Mouse (Mus musculus) MEL (cell line): ENCODE results near the gene Eml5. TPM values are rescaled to one million over a fixed set of nuclear protein-coding genes. Genes with fewer than 3 reads are reported as not detected.

ENCODE experiments used
- DNase-seq: peaks from one replicate; pipeline ENCODE4 v3.0.0; 2011; ENCODE audit warnings: low read depth, low spot score
- H3K27ac ChIP-seq: 2 replicates; pipeline ENCODE4 v1.5.1; 2012; ENCODE audit warnings: low read depth, mild to moderate bottlenecking, control low read depth, low read length, moderate library complexity; ENCODE audit not compliant: control insufficient read depth
- H3K27me3 ChIP-seq, 2 experiments: fragments of 150-350 bp in 1 of 2; sonication (generic) in 1 of 2; 2 replicates each; pipeline ENCODE4 v1.6.1; 2012; ENCODE audit warnings: low read length in 2 of 2, mild to moderate bottlenecking in 2 of 2, improper control_type of control experiment in 1 of 2, moderate library complexity in 1 of 2; ENCODE audit not compliant: insufficient read depth in 2 of 2, control insufficient read depth in 1 of 2
- H3K36me3 ChIP-seq, 2 experiments: 2 replicates each; pipeline ENCODE4 v1.6.1; 2012 to 2014; ENCODE audit warnings: low read length in 2 of 2, improper control_type of control experiment in 1 of 2, inconsistent platforms in 1 of 2, mild to moderate bottlenecking in 1 of 2; ENCODE audit not compliant: insufficient read depth in 2 of 2, control insufficient read depth in 1 of 2
- H3K4me1 ChIP-seq, 2 experiments: fragments of 150-350 bp in 1 of 2; sonication (generic) in 1 of 2; 2 replicates each; pipeline ENCODE4 v1.6.1; 2012; ENCODE audit warnings: low read length in 2 of 2, improper control_type of control experiment in 1 of 2, mild to moderate bottlenecking in 1 of 2; ENCODE audit not compliant: insufficient read depth in 2 of 2, control insufficient read depth in 1 of 2
- H3K4me3 ChIP-seq, 2 experiments: fragments of 150-350 bp in 1 of 2; sonication (generic) in 1 of 2; 2 replicates each; pipeline ENCODE4 v1.5.1; 2012; ENCODE audit warnings: low read depth in 2 of 2, low read length in 2 of 2, mild to moderate bottlenecking in 2 of 2, moderate library complexity in 2 of 2, control low read depth in 1 of 2, improper control_type of control experiment in 1 of 2; ENCODE audit not compliant: control insufficient read depth in 1 of 2, insufficient read depth in 1 of 2
- H3K79me2 ChIP-seq: 2 replicates; pipeline ENCODE4 v1.6.1; 2012; ENCODE audit warnings: mild to moderate bottlenecking, low read length, moderate library complexity; ENCODE audit not compliant: control insufficient read depth, poor library complexity, insufficient read depth
- H3K9ac ChIP-seq: 2 replicates; pipeline ENCODE4 v1.6.1; 2012; ENCODE audit warnings: low read depth, mild to moderate bottlenecking, control low read depth, low read length, moderate library complexity; ENCODE audit not compliant: control insufficient read depth, poor library complexity, severe bottlenecking
- H3K9me3 ChIP-seq: fragments of 150-350 bp; sonication (generic); replicated peaks from 2 replicates; pipeline ENCODE4 v1.6.1; 2012; ENCODE audit warnings: mild to moderate bottlenecking, low read length, improper control_type of control experiment, moderate library complexity; ENCODE audit not compliant: insufficient read depth
- BHLHE40 ChIP-seq: IDR thresholded peaks from 2 replicates; pipeline ENCODE4 v1.6.1; 2012; ENCODE audit warnings: low read depth, mild to moderate bottlenecking, inconsistent platforms, low read length, improper control_type of control experiment, borderline replicate concordance
- CHD1 ChIP-seq: IDR thresholded peaks from 2 replicates; pipeline ENCODE4 v1.6.1; 2012; ENCODE audit warnings: low read depth, mild to moderate bottlenecking, inconsistent platforms, low read length, improper control_type of control experiment
- CTCF ChIP-seq, 3 experiments: IDR thresholded peaks in 2 of 3; conservative IDR thresholded peaks in 1 of 3; 2 replicates each; pipeline ENCODE4 v1.5.1; 2011 to 2012; ENCODE audit warnings: low read length in 3 of 3, low read depth in 2 of 3, mild to moderate bottlenecking in 2 of 3, improper control_type of control experiment in 1 of 3, inconsistent platforms in 1 of 3, mixed read lengths in 1 of 3, moderate library complexity in 1 of 3; ENCODE audit not compliant: control insufficient read depth in 1 of 3, insufficient read depth in 1 of 3, poor library complexity in 1 of 3, severe bottlenecking in 1 of 3
- E2F4 ChIP-seq: IDR thresholded peaks from 2 replicates; pipeline ENCODE4 v1.6.1; 2011; ENCODE audit warnings: low read depth, low read length, improper control_type of control experiment, borderline replicate concordance
- ELF1 ChIP-seq: IDR thresholded peaks from 2 replicates; pipeline ENCODE4 v1.6.1; 2014; ENCODE audit warnings: low read depth, mild to moderate bottlenecking, inconsistent platforms, low read length, improper control_type of control experiment, moderate library complexity
- ETS1 ChIP-seq: IDR thresholded peaks from 2 replicates; pipeline ENCODE4 v1.6.1; 2012; ENCODE audit warnings: low read depth, mild to moderate bottlenecking, inconsistent platforms, low read length, improper control_type of control experiment, moderate library complexity
- KAT2A ChIP-seq: conservative IDR thresholded peaks from 2 replicates; pipeline ENCODE4 v1.6.1; 2012; ENCODE audit warnings: low read depth, low read length, improper control_type of control experiment, inconsistent platforms
- MAFK ChIP-seq: IDR thresholded peaks from 2 replicates; pipeline ENCODE4 v1.6.1; 2011; ENCODE audit warnings: low read depth, mild to moderate bottlenecking, low read length, improper control_type of control experiment, borderline replicate concordance
- MAZ ChIP-seq: IDR thresholded peaks from 2 replicates; pipeline ENCODE4 v1.6.1; 2012; ENCODE audit warnings: low read depth, mild to moderate bottlenecking, inconsistent platforms, low read length, improper control_type of control experiment
- MXI1 ChIP-seq: IDR thresholded peaks from 2 replicates; pipeline ENCODE4 v1.6.1; 2011; ENCODE audit warnings: mild to moderate bottlenecking, low read depth, low read length, improper control_type of control experiment
- MYB ChIP-seq: IDR thresholded peaks from 2 replicates; pipeline ENCODE4 v1.6.1; 2011; ENCODE audit warnings: mild to moderate bottlenecking, low read depth, low read length, improper control_type of control experiment
- MYC ChIP-seq: IDR thresholded peaks from 2 replicates; pipeline ENCODE4 v1.6.1; 2011; ENCODE audit warnings: low read depth, mild to moderate bottlenecking, low read length, improper control_type of control experiment, moderate library complexity
- NRF1 ChIP-seq: IDR thresholded peaks from 2 replicates; pipeline ENCODE4 v1.6.1; 2014; ENCODE audit warnings: low read depth, mild to moderate bottlenecking, inconsistent platforms, low read length, improper control_type of control experiment, moderate library complexity; ENCODE audit not compliant: poor library complexity, insufficient read depth, severe bottlenecking
- POLR2AphosphoS2 ChIP-seq: IDR thresholded peaks from 2 replicates; pipeline ENCODE4 v1.6.1; 2011; ENCODE audit warnings: low read length, improper control_type of control experiment
- POLR2AphosphoS5 ChIP-seq: IDR thresholded peaks from 2 replicates; pipeline ENCODE4 v1.6.1; 2012; ENCODE audit warnings: low read depth, borderline replicate concordance, mild to moderate bottlenecking, inconsistent platforms, low read length, moderate library complexity, mixed read lengths
- RCOR1 ChIP-seq: IDR thresholded peaks from 2 replicates; pipeline ENCODE4 v1.6.1; 2012; ENCODE audit warnings: low read depth, mild to moderate bottlenecking, inconsistent platforms, low read length, improper control_type of control experiment
- SMC3 ChIP-seq: IDR thresholded peaks from 2 replicates; pipeline ENCODE4 v1.6.1; 2011; ENCODE audit warnings: low read depth, low read length, improper control_type of control experiment
- TCF12 ChIP-seq: IDR thresholded peaks from 2 replicates; pipeline ENCODE4 v1.6.1; 2014; ENCODE audit warnings: low read depth, mild to moderate bottlenecking, inconsistent platforms, low read length, improper control_type of control experiment, moderate library complexity
- UBTF ChIP-seq: IDR thresholded peaks from 2 replicates; pipeline ENCODE4 v1.6.1; 2012; ENCODE audit warnings: low read depth, mild to moderate bottlenecking, inconsistent platforms, low read length, improper control_type of control experiment, moderate library complexity, borderline replicate concordance; ENCODE audit not compliant: insufficient read depth
- USF2 ChIP-seq, 2 experiments: IDR thresholded peaks; 2 replicates each; pipeline ENCODE4 v1.6.1; 2011 to 2012; ENCODE audit warnings: improper control_type of control experiment in 2 of 2, low read length in 2 of 2, borderline replicate concordance in 1 of 2, inconsistent platforms in 1 of 2, low read depth in 1 of 2, mild to moderate bottlenecking in 1 of 2; ENCODE audit not compliant: insufficient read depth in 1 of 2
- ZKSCAN1 ChIP-seq: IDR thresholded peaks from 2 replicates; pipeline ENCODE4 v1.6.1; 2012; ENCODE audit warnings: low read depth, mild to moderate bottlenecking, inconsistent platforms, low read length, improper control_type of control experiment, moderate library complexity
- ZMIZ1 ChIP-seq: IDR thresholded peaks from 2 replicates; pipeline ENCODE4 v1.6.1; 2012; ENCODE audit warnings: low read depth, mild to moderate bottlenecking, inconsistent platforms, low read length, improper control_type of control experiment, moderate library complexity
- ZNF384 ChIP-seq: IDR thresholded peaks from 2 replicates; pipeline ENCODE4 v1.6.1; 2012; ENCODE audit warnings: low read depth, mild to moderate bottlenecking, inconsistent platforms, low read length, improper control_type of control experiment
- polyA plus RNA-seq, 2 experiments: library from polyadenylated mRNA; stranded (reverse) in 1 of 2; unstranded in 1 of 2; fragments of >175 nt in 1 of 2; fragments of >200 nt in 1 of 2; gene quantifications; 2 replicates each; pipeline versions ENCODE4 v1.2.1 to v1.2.4; 2012; ENCODE audit warnings: low replicate concordance in 2 of 2, low read depth in 1 of 2; ENCODE audit not compliant: insufficient read length in 2 of 2, insufficient read depth in 1 of 2, missing spikeins in 1 of 2
- total RNA-seq: library from RNA; depleted of rRNA; stranded (reverse); fragments of 300-350 nt; gene quantifications from 2 replicates; pipeline ENCODE4 v1.2.3, GENCODE M21; 2012

Gene Eml5
- total and polyA plus RNA-seq, 3 experiments, result 4.7 to 13.2 TPM; not detected in 1

- peaks cover 2 to 4% of the 10 kb centered on the region in 2 experiments; a peak in 2 of 4 replicates for H3K27me3 ChIP-seq
- peak overlapping the region in 1 of 2 experiments; percentile 78; a peak in 2 of 4 replicates for H3K4me3 ChIP-seq
- DNase-seq, result no peak
- H3K27ac ChIP-seq, result no peak overlapping the region
- no peak for TF ChIP-seq TCF12
- TF ChIP-seq MXI1, result no peak
- TF ChIP-seq KAT2A, result no peak
- no peak for TF ChIP-seq CHD1
- no peak for TF ChIP-seq ZNF384
- TF ChIP-seq POLR2AphosphoS2, result no peak
- no peak for TF ChIP-seq ZKSCAN1
- no peak for TF ChIP-seq ETS1
- TF ChIP-seq ELF1, result no peak
- TF ChIP-seq BHLHE40, result no peak
- TF ChIP-seq UBTF, result no peak
- no peak for TF ChIP-seq CTCF (IDR thresholded peaks at IDR 0.05 in 2 of 3, conservative IDR thresholded peaks at IDR 0.05 in 1 of 3; ENCODE audit: control insufficient read depth in 1 of 3, insufficient read depth in 1 of 3, low read depth in 2 of 3, low read length in 3 of 3, poor library complexity in 1 of 3, severe bottlenecking in 1 of 3)
- TF ChIP-seq MAZ, result no peak
- no peak for TF ChIP-seq MYC
- TF ChIP-seq USF2 (IDR thresholded peaks at IDR 0.05; ENCODE audit: borderline replicate concordance in 1 of 2, insufficient read depth in 1 of 2, low read depth in 1 of 2, low read length in 2 of 2), result no peak
- no peak for TF ChIP-seq NRF1
- TF ChIP-seq SMC3, result no peak
- H3K4me1 ChIP-seq, result peaks cover 0 to 5% of the 10 kb centered on the region in 2 experiments; a peak in 1 of 4 replicates
- H3K9ac ChIP-seq, result no peak overlapping the region
- H3K79me2 ChIP-seq, result no peaks in the 10 kb centered on the region; the same call in 1 of the 2 replicates
- peaks cover 0 to 3% of the 10 kb centered on the region in 2 experiments; a peak in 1 of 4 replicates for H3K36me3 ChIP-seq
- H3K9me3 ChIP-seq, result no peaks in the 10 kb centered on the region
These were observed 1.6 kb downstream of the Eml5 start for GRCm38 (mm10) chr12:98899676-98900075.

DNA sequence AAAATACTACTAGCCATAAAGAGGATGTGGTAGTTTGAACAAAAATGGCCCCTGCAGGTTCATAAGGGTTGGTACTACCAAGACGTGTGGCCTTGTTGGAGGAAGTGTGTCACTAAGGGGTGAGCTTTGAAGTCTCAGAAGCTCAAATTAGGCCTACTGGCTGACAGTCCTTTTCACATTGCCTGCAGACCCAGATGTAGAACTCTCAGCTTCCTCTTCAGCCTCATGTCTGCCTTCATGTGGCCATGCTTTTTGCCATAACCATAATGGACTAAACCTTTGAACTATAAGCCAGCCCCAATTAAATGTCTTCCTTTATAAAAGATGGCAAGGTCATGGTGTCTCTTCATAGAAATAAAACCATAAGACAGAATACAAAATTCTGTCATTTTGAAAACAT is 4.5 kb downstream of the Eml5 start:
- Histone ChIP-seq H3K79me2 (no peaks in the 10 kb centered on the region; the same call in none of the 2 replicates), H3K4me1 (peaks cover 0 to 5% of the 10 kb centered on the region in 2 experiments; a peak in 1 of 4 replicates), H3K4me3 (no peak overlapping the region), H3K9me3 (no peaks in the 10 kb centered on the region), H3K27ac (no peak overlapping the region), H3K9ac (no peak overlapping the region), H3K36me3 (peaks cover 0 to 3% of the 10 kb centered on the region in 2 experiments; a peak in 1 of 4 replicates)
- DNase-seq, result no peak
- TF ChIP-seq MAZ, result no peak
- TF ChIP-seq MYB, result no peak
- TF ChIP-seq SMC3, result no peak
- no peak for TF ChIP-seq ELF1
- no peak for TF ChIP-seq RCOR1
- no peak for TF ChIP-seq MXI1
- no peak for TF ChIP-seq ZMIZ1
- no peak for TF ChIP-seq POLR2AphosphoS5
- no peak for TF ChIP-seq E2F4
- no peak for TF ChIP-seq MAFK
- TF ChIP-seq, all 39 proteins: peak for 0
- H3K27me3 ChIP-seq, result no peaks in the 10 kb centered on the region
